Mouse (Mus musculus) heart, adult 18-20 months (tissue): ENCODE measurements at regions not wholly inside any gene's neighbourhood (a gene's known extent, or its start where the extent isn't known, plus 50 kb on each side); places are given as distances from the start of the nearest gene placed in this dataset.

Source experiments
- DNase-seq, 2 experiments: peaks; one replicate each; pipeline ENCODE4 v3.0.0; 2021 to 2022; ENCODE audit warnings: mixed read lengths in 1 of 2

GRCm38 (mm10) chr5:148775232-148775631 lies 153.9 kb downstream of the Katnal1 start:
- DNase-seq = no peak

GRCm38 (mm10) chr5:148774446-148774845 lies 154.7 kb downstream of the Katnal1 start:
- DNase-seq = no peak

- no peak for DNase-seq
Measured at GRCm38 (mm10) chr5:148769452-148769851, 159.7 kb downstream of the Katnal1 start.

GRCm38 (mm10) chr5:148768346-148768745 lies 160.8 kb downstream of the Katnal1 start:
- no peak for DNase-seq

GRCm38 (mm10) chr5:148765993-148766392 lies 163.1 kb downstream of the Katnal1 start:
- no peak for DNase-seq

GRCm38 (mm10) chr5:148760108-148760507 lies 169.0 kb downstream of the Katnal1 start:
- DNase-seq = no peak

- no peak for DNase-seq
Measured at GRCm38 (mm10) chr5:148758786-148759185, 170.3 kb downstream of the Katnal1 start.

GRCm38 (mm10) chr5:148757715-148758114 lies 171.4 kb downstream of the Katnal1 start:
- DNase-seq = no peak

- DNase-seq = no peak
Measured at GRCm38 (mm10) chr5:148757236-148757635, 171.9 kb downstream of the Katnal1 start.

GRCm38 (mm10) chr5:148756246-148756930 lies 172.7 kb downstream of the Katnal1 start:
- no peak for DNase-seq

- no peak for DNase-seq
Measured at GRCm38 (mm10) chr5:148755807-148756206, 173.3 kb downstream of the Katnal1 start.

GRCm38 (mm10) chr5:148754896-148755295 lies 174.2 kb downstream of the Katnal1 start:
- peak; percentile 11 to 16 for DNase-seq

GRCm38 (mm10) chr5:148754363-148754762 lies 174.8 kb downstream of the Katnal1 start:
- no peak for DNase-seq

- DNase-seq = no peak
Measured at GRCm38 (mm10) chr5:148753457-148753856, 175.7 kb downstream of the Katnal1 start.

GRCm38 (mm10) chr5:148751980-148752379 lies 177.1 kb downstream of the Katnal1 start:
- no peak for DNase-seq

GRCm38 (mm10) chr5:148750002-148750734 lies 179.0 kb downstream of the Katnal1 start:
- no peak for DNase-seq

- no peak for DNase-seq
Measured at GRCm38 (mm10) chr5:148747972-148748764, 181.0 kb downstream of the Katnal1 start.

GRCm38 (mm10) chr5:148747549-148747948 lies 181.6 kb downstream of the Katnal1 start:
- DNase-seq = no peak

GRCm38 (mm10) chr5:148746726-148747125 lies 182.4 kb downstream of the Katnal1 start:
- DNase-seq = peak; percentile 29 to 40

- no peak for DNase-seq
Measured at GRCm38 (mm10) chr5:148744676-148745391, 184.3 kb downstream of the Katnal1 start.

GRCm38 (mm10) chr5:148742158-148742835 lies 186.8 kb downstream of the Katnal1 start:
- DNase-seq = no peak
